Mouse (Mus musculus) liver, embryonic 12.5 days (tissue): Measurements from ENCODE around the gene Flt3l. TPM values are rescaled to one million over a fixed set of nuclear protein-coding genes. Genes with fewer than 3 reads are reported as not detected.

Experiments used
- ATAC-seq: fragments of 200-750 bp; cut with Nextera tagmentation; 2 replicates; pipeline ENCODE4 v1.8.0; 2017; ENCODE audit warnings: moderate number of reproducible peaks, mild to moderate bottlenecking, moderate library complexity
- H3K27ac ChIP-seq: fragments of 300-500 bp; sonication (generic); 2 replicates; pipeline ENCODE4 v1.5.1; 2016; ENCODE audit warnings: mild to moderate bottlenecking
- H3K27me3 ChIP-seq: fragments of 300-500 bp; sonication (generic); replicated peaks from 2 replicates; pipeline ENCODE4 v1.6.1; 2016; ENCODE audit warnings: mild to moderate bottlenecking, moderate library complexity
- H3K36me3 ChIP-seq: fragments of 300-500 bp; sonication (generic); 2 replicates; pipeline ENCODE4 v1.6.1; 2016; ENCODE audit warnings: mild to moderate bottlenecking, moderate library complexity
- H3K4me1 ChIP-seq: fragments of 300-500 bp; sonication (generic); 2 replicates; pipeline ENCODE4 v1.6.1; 2016
- H3K4me2 ChIP-seq: fragments of 300-500 bp; sonication (generic); 2 replicates; pipeline ENCODE4 v1.6.1; 2016; ENCODE audit warnings: mild to moderate bottlenecking, moderate library complexity
- H3K4me3 ChIP-seq: fragments of 300-500 bp; sonication (generic); 2 replicates; pipeline ENCODE4 v1.5.1; 2016; ENCODE audit warnings: mild to moderate bottlenecking, moderate library complexity
- H3K9ac ChIP-seq: fragments of 300-500 bp; sonication (generic); 2 replicates; pipeline ENCODE4 v1.6.1; 2016; ENCODE audit warnings: mild to moderate bottlenecking, moderate library complexity
- H3K9me3 ChIP-seq: fragments of 300-500 bp; sonication (generic); replicated peaks from 2 replicates; pipeline ENCODE4 v1.6.1; 2016; ENCODE audit warnings: mild to moderate bottlenecking, moderate library complexity
- WGBS: fragments of 180-500 bp; shearing (Covaris S2); methylation state at CpG from one replicate; pipeline ENCODE4 v1.1.7; 2016; ENCODE audit not compliant: insufficient replicate concordance; 5-methylcytosine and 5-hydroxymethylcytosine counted together
- microRNA counts: library from miRNA; unstranded; fragments of <30 nt; microRNA quantifications from one replicate; lab custom pipeline; 2017
- microRNA-seq: library from miRNA; unstranded; fragments of <30 nt; microRNA quantifications from one replicate; pipeline ENCODE4, GENCODE M21; 2017
- polyA plus RNA-seq: library from polyadenylated mRNA; unstranded; fragments of >200 nt; fragmentation: Nextera tagmentation; extraction: Ambion mirVana; gene quantifications from 2 replicates; pipeline ENCODE4 v1.2.1, GENCODE M21; 2016

Flt3l gene
- polyA plus RNA-seq, 1 experiment from 2014 or later: 5.7 TPM

DNA sequence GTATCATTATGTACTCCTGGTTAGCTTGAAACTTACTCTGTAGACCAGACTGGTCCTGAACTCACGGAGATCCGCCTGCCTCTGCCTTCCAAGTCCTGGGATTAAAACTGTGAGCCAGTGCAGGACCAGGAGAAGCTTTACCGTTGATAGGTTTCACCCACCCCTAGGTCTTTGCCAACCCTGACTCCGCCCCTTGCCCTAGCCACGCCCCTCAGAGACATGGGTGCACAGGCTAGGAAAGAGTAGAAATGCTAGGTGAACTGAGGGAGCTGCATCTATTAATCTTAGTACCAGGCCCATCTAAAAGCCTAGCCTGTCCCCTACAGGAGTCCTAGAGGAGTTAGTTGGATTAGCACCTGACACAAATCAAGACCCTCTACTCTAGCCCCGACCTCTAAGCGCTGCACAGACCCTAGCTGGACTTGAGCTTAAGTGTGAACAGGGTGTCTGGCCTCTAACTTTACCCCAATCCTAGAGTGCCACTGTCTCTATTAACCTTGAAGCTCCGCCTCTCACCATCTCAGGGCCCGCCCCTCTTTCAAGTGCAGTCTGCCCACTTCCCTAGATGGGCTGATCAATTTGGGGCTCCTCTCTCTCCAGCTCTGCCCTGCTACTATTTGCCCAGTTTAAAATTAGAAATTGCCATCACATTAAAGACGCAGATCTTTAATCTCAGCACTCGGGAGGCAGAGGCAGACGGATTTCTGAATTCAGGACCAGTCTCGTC, 45.8 kb downstream of the Flt3l start:
- 47% methylated on average over 13 of the region's 13 CpGs for WGBS
- H3K36me3 ChIP-seq: peaks cover 26% of the 10 kb centered on the region
- ATAC-seq: 0 out of 2 replicates have a peak, but pooled peaks have one; percentile 21
- no peaks in the 10 kb centered on the region for H3K9me3 ChIP-seq
- H3K9ac ChIP-seq: no peak overlapping the region; the same call in 1 of the 2 replicates
- H3K4me1 ChIP-seq: peaks cover 59% of the 10 kb centered on the region
- peak overlapping the region; percentile 59; the same call in 1 of the 2 replicates for H3K27ac ChIP-seq
- no peaks in the 10 kb centered on the region for H3K27me3 ChIP-seq
- H3K4me2 ChIP-seq: peak overlapping the region; percentile 82
- peak overlapping the region; percentile 54 for H3K4me3 ChIP-seq

DNA sequence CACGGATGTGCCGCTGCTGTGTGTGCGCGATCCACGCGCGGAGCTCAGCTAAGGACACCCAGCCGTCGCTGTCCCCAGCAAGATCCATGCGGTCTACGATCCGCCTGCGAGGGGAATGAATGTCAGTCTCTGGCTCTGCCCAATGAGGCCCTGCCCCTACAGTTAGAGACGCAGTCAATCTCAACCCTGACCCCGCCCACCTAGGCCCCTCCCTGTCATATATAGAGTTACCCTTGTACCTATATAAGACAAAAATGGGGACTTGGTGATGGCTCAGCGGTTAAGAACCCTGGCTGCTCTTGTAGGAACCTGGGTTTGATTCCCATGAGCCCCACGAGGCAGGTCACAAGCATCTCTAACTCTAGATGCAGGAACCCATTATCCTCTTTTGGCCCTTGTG, 47.6 kb downstream of the Flt3l start:
- no peak overlapping the region for H3K4me2 ChIP-seq
- H3K27ac ChIP-seq: no peak overlapping the region
- no peak overlapping the region for H3K9ac ChIP-seq
- H3K36me3 ChIP-seq: peaks cover 32% of the 10 kb centered on the region
- no peak overlapping the region for H3K4me3 ChIP-seq
- H3K27me3 ChIP-seq: no peaks in the 10 kb centered on the region
- WGBS: 85% methylated on average over 17 of the region's 17 CpGs
- H3K4me1 ChIP-seq: peaks cover 44% of the 10 kb centered on the region
- no peak for ATAC-seq
- no peaks in the 10 kb centered on the region for H3K9me3 ChIP-seq

DNA sequence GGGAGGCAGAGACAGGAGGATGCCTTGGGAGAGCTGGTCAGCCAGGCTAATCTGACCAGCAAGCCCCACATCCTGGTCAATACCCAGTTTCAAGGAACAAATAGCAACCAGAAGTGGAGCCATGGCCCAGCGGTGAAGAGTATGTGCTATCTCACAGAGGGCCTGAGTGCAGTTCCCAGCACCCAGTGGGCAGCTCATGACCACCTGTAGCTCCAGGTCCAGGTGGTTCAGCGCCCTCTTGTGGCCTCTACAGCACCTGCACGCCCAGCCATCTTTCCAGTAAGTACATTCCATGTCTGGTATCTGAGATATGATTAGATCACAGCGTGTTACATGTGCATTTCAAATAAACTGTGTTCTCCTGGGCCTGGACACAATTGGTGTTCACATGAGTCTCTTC, 50.1 kb downstream of the Flt3l start:
- Histone ChIP-seq H3K4me2 (no peak overlapping the region), H3K27me3 (no peaks in the 10 kb centered on the region), H3K4me3 (no peak overlapping the region), H3K4me1 (peaks cover 41% of the 10 kb centered on the region), H3K36me3 (peaks cover 37% of the 10 kb centered on the region), H3K9me3 (no peaks in the 10 kb centered on the region), H3K9ac (no peak overlapping the region), H3K27ac (no peak overlapping the region)
- WGBS: 66% methylated on average over 4 of the region's 4 CpGs
- no peak for ATAC-seq

DNA sequence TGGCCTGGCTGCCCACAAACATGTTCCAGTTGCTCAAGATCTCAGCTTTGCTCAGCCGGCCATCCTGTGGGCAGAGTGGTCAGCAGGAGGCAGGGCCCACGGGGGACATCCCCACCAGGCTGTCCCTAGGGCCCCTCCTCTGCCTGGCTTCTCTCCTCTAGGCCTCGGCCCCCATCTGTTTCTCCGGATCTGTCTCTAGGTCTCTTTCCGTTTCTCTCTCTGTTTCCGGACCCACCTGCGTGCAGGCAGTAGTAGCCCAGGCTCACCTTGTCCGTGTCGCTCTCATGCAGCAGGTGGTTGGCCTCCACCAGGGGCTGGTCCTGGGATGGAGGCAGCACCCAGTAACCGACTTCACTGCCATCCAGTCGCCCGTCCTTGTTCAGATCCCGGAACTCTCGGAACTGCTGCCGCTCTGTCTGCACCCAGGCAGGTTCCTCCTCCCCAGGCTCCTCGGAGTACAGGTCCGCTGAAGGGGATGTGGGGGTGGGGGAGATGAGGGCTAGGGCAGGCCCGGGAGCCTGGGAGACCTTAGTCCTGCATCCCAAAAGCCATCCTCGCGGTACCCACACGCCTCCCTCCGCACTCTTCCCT, 52.8 kb downstream of the Flt3l start:
- peak overlapping the region; percentile 33 for H3K27ac ChIP-seq

DNA sequence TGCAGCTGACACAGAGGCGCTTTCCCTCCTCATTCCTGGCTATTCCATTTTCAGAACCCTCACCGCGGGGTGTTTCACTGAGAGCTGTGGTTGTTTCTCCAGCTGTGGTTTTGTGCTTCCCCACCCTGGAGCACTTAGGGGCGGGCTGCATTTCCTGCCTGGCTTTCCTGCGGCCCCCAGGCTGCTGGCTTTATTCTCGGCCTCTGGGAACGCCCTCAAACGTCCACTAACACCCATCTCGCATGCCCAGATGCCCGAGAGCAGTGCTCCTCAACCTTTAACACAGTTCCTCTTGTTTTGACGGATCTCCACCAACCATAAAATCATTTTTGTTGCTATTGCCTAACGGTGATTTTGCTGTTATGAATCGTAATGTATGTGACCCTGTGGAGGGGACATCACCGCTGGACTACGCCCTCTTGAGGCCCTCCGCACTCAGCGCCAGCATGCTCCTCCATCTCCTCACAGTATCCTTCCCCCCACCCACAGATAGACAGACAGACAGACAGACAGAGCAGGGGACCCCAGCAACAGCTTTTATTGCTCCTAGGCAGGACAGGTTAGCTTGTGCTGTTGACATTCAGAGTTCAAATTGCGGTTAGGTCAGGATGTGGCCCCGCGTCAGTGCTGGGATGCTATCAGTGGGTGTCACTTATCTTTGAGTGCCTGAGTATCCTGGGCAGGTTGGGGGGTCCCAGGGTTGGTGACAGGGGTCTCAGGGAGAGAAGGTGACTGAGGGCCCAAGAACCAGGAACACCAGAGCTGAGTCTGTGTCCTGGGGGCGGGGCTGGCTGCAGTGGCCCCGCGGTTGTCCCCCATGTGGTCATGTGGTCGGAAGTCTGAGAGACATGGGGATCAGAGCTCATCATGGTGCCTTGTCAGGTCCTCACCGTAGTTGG, 53.6 kb downstream of the Flt3l start:
- peaks cover 32% of the 10 kb centered on the region for H3K36me3 ChIP-seq
- peak; percentile 28; the same call in 1 of the 2 replicates for ATAC-seq
- H3K9ac ChIP-seq: peak overlapping the region; percentile 49
- WGBS: 14% methylated on average over 25 of the region's 25 CpGs
- H3K4me1 ChIP-seq: peaks cover 28% of the 10 kb centered on the region
- peak overlapping the region; percentile 35 for H3K4me3 ChIP-seq
- H3K27me3 ChIP-seq: no peaks in the 10 kb centered on the region
- H3K27ac ChIP-seq: peak overlapping the region; percentile 33
- H3K4me2 ChIP-seq: peak overlapping the region; percentile 64
- no peaks in the 10 kb centered on the region for H3K9me3 ChIP-seq

More for the DNA sequence above, 52.8 kb downstream of the Flt3l start:
- Histone ChIP-seq H3K9me3 (no peaks in the 10 kb centered on the region), H3K4me3 (peak overlapping the region; percentile 35), H3K27me3 (no peaks in the 10 kb centered on the region), H3K9ac (peak overlapping the region; percentile 49; the same call in 1 of the 2 replicates), H3K4me2 (peak overlapping the region; percentile 64), H3K36me3 (peaks cover 33% of the 10 kb centered on the region), H3K4me1 (peaks cover 28% of the 10 kb centered on the region)
- no peak for ATAC-seq
- WGBS: 41% methylated on average over 22 of the region's 22 CpGs

DNA sequence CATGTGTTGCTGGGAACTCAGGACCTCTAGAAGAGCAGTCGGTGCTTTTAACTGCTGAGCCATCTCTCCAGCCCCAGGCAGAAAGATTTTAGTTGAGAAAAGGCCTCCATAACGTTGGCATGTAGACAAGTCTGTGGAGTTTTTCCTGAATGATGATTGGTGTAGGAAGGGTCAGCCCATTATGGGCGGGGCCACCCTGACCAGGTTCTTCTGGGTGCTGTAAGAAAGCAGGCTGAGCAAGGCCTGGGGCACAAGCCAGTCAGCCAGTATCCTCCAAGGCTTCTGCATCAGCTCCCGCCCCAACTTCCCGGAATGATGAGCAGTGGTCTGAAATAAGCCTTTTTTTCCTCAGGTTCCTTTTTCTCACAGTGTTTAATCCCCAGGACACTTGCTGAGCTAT, 55.2 kb downstream of the Flt3l start:
- WGBS: 55% methylated on average over 5 of the region's 5 CpGs
- Histone ChIP-seq H3K4me1 (peaks cover 28% of the 10 kb centered on the region), H3K4me2 (no peak overlapping the region), H3K36me3 (peaks cover 34% of the 10 kb centered on the region), H3K27me3 (no peaks in the 10 kb centered on the region), H3K27ac (no peak overlapping the region), H3K4me3 (no peak overlapping the region), H3K9ac (no peak overlapping the region), H3K9me3 (no peaks in the 10 kb centered on the region)
- no peak for ATAC-seq

DNA sequence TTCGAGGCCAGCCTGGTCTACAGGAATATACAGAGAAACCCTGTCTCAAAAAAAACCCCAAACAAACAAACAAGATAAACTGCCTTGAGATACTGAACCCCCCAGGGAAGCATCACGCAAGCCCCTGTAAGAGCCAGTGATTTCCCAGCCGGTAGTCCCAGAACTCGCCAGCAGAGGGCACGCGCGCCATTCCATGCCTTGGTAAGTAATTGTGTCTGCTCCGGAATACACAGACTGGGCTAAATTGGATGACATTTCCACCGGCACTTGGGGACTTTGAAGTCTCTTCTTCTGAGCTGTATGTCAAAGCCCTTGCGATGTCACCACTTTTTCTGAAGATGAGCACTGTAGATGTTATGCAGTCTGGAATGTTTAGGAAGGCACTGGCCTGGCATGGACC, 56.4 kb downstream of the Flt3l start:
- no peak overlapping the region for H3K4me3 ChIP-seq
- 2% methylated on average over 10 of the region's 10 CpGs for WGBS
- no peak overlapping the region for H3K9ac ChIP-seq
- H3K4me2 ChIP-seq: no peak overlapping the region
- peaks cover 41% of the 10 kb centered on the region for H3K36me3 ChIP-seq
- no peaks in the 10 kb centered on the region for H3K27me3 ChIP-seq
- no peak for ATAC-seq
- peaks cover 35% of the 10 kb centered on the region for H3K4me1 ChIP-seq
- no peaks in the 10 kb centered on the region for H3K9me3 ChIP-seq
- H3K27ac ChIP-seq: no peak overlapping the region

MicroRNAs encoded within 50 kb of the gene (microRNA counts, 519-probe panel; counts per million panel counts)
- 2,401 counts per million, percentile 72 among the panel's probes with 10 or more counts for microRNA mmu-miR-150 (lab: Ali Mortazavi, UCI)

Small RNA genes within 50 kb of the gene (microRNA-seq; reads per million reads assigned to microRNA genes)
- 21.4 reads per million, percentile 31 among the genes with 10 or more reads in this experiment for gene Mir150
- gene Mir5121: 55.9 reads per million, percentile 42 among the genes with 10 or more reads in this experiment
- not detected for gene Mir7055

Other genes with a start within 250 kb of the Flt3l start
- 60.4 and 61.0 TPM in 2 replicates for gene Med25, start 243.7 kb downstream of the Flt3l start, polyA plus RNA-seq
- gene Fuz, start 240.4 kb downstream of the Flt3l start, polyA plus RNA-seq: 9.0 and 11.4 TPM in 2 replicates
- 85.1 and 86.5 TPM in 2 replicates for gene Ap2a1, start 206.9 kb downstream of the Flt3l start, polyA plus RNA-seq
- 0.33 TPM in 1 of 2 replicates, not detected in the other for gene Tsks, start 193.2 kb downstream of the Flt3l start, polyA plus RNA-seq
- 4.0 and 4.3 TPM in 2 replicates for gene Cpt1c, start 161.6 kb downstream of the Flt3l start, polyA plus RNA-seq
- 248 and 262 TPM in 2 replicates for gene Prmt1, start 149.9 kb downstream of the Flt3l start, polyA plus RNA-seq
- 50.4 and 55.9 TPM in 2 replicates for gene Irf3, start 138.8 kb downstream of the Flt3l start, polyA plus RNA-seq
- 23.6 and 25.4 TPM in 2 replicates for gene Bcl2l12, start 137.7 kb downstream of the Flt3l start, polyA plus RNA-seq
- 19.0 and 21.4 TPM in 2 replicates for gene Scaf1, start 120.1 kb downstream of the Flt3l start, polyA plus RNA-seq
- gene Rras, start 118.5 kb downstream of the Flt3l start, polyA plus RNA-seq: 13.9 and 15.5 TPM in 2 replicates
- gene Prr12, start 83.6 kb downstream of the Flt3l start, polyA plus RNA-seq: 3.0 and 4.1 TPM in 2 replicates
- 31.6 and 38.7 TPM in 2 replicates for gene Nosip, start 74.0 kb downstream of the Flt3l start, polyA plus RNA-seq
- gene Prrg2, start 73.8 kb downstream of the Flt3l start, polyA plus RNA-seq: 8.5 and 8.6 TPM in 2 replicates
- gene Rcn3, start 44.2 kb downstream of the Flt3l start, polyA plus RNA-seq: 69.1 and 70.9 TPM in 2 replicates
- gene Fcgrt, start 32.6 kb downstream of the Flt3l start, polyA plus RNA-seq: 26.6 and 26.9 TPM in 2 replicates
- gene Rps11, start 12.0 kb downstream of the Flt3l start, polyA plus RNA-seq: 1,421 and 1,491 TPM in 2 replicates
- gene Rpl13a, start 7.7 kb downstream of the Flt3l start, polyA plus RNA-seq: 1,134 and 1,149 TPM in 2 replicates
- gene Gm45713, start 201 bp downstream of the Flt3l start, polyA plus RNA-seq: 0.27 and 0.59 TPM in 2 replicates
- gene Pih1d1, start 17.9 kb upstream of the Flt3l start, polyA plus RNA-seq: 60.5 and 61.7 TPM in 2 replicates
- 35.9 and 41.2 TPM in 2 replicates for gene Aldh16a1, start 18.2 kb upstream of the Flt3l start, polyA plus RNA-seq
- not detected in 2 replicates for gene Slc17a7, start 27.5 kb upstream of the Flt3l start, polyA plus RNA-seq
- not detected in 2 replicates for gene Gfy, start 43.1 kb upstream of the Flt3l start, polyA plus RNA-seq
- not detected in 2 replicates for gene Pth2, start 44.6 kb upstream of the Flt3l start, polyA plus RNA-seq
- gene Ccdc155, start 68.5 kb upstream of the Flt3l start, polyA plus RNA-seq: 0.07 and 0.13 TPM in 2 replicates
- gene Dkkl1, start 75.7 kb upstream of the Flt3l start, polyA plus RNA-seq: 1.9 and 3.0 TPM in 2 replicates
- 23.6 and 28.2 TPM in 2 replicates for gene Tead2, start 79.3 kb upstream of the Flt3l start, polyA plus RNA-seq
- 14.0 and 14.6 TPM in 2 replicates for gene Cd37, start 102.7 kb upstream of the Flt3l start, polyA plus RNA-seq
- not detected in 2 replicates for gene Slc6a16, start 104.7 kb upstream of the Flt3l start, polyA plus RNA-seq
- gene Slc6a21, start 141.1 kb upstream of the Flt3l start, polyA plus RNA-seq: not detected in 2 replicates
- 1.2 and 2.2 TPM in 2 replicates for gene Trpm4, start 197.3 kb upstream of the Flt3l start, polyA plus RNA-seq
- gene Hrc, start 198.9 kb upstream of the Flt3l start, polyA plus RNA-seq: 0.08 and 0.23 TPM in 2 replicates
- 0.37 and 0.45 TPM in 2 replicates for gene Ppfia3, start 230.6 kb upstream of the Flt3l start, polyA plus RNA-seq
- 0.38 TPM in 1 of 2 replicates, not detected in the other for gene Lin7b, start 234.2 kb upstream of the Flt3l start, polyA plus RNA-seq